Mouse (Mus musculus) cerebellum, postnatal 25 days (tissue): ENCODE measurements around the gene Ggt6.

Experiments used
- DNase-seq, 2 experiments: peaks; one replicate each; pipeline ENCODE4 v3.0.0; 2021; ENCODE audit warnings: mixed read lengths in 2 of 2

Gene Ggt6

DNA sequence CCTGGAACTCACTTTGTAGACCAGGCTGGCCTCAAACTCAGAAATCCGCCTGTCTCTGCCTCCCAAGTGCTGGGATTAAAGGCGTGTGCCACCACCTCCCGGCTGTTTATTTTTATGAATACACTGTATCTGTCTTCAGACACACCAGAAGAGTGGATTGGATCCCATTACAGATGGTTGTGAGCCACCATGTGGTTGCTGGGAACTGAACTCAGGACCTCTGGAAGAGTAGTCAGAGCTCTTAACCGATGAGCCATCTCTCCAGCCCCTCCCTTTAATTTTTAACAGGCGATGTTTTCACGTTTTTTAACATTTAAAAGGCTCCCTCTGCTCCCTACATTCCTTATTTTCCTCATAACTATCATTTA is 5.3 kb downstream of the Ggt6 start:
- peak in 1 of 2 experiments; percentile 15 for DNase-seq

DNA sequence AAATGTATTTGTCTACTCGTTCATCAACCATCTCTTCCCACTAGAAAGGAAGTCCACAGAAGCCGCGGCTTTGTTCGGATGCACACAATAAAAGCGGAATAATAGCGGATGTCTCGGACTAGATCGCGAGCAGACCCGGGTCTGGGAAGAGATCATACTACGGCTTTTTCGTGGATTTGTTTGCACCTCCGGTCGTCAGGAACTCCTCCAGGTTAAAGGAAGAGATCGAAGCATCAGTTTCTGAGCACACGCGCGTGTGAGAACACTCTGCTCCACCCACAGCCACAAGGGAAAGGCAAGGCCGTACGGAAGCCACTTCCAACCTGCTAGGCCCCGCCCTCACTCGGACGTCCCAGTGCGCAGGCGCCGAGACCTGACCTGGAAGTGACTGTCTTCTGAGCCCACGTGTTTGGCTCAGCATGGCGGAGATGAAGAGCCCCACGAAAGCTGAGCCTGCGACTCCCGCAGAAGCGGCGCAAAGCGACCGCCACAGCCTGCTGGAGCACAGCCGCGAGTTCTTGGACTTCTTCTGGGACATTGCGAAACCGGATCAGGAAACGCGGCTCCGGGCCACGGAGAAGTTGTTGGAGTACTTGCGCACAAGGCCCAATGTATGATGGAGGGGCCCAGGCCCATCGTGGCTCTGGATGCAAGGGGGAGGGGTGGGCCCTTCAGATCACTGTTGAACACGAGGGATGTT is 5.8 kb downstream of the Ggt6 start, which contains the start of gene Mybbp1a:
TSS of gene Mybbp1a (plus strand) at position 391 of the 700 bp plus-strand sequence.
- peak; percentile 98 to 99 for DNase-seq

DNA sequence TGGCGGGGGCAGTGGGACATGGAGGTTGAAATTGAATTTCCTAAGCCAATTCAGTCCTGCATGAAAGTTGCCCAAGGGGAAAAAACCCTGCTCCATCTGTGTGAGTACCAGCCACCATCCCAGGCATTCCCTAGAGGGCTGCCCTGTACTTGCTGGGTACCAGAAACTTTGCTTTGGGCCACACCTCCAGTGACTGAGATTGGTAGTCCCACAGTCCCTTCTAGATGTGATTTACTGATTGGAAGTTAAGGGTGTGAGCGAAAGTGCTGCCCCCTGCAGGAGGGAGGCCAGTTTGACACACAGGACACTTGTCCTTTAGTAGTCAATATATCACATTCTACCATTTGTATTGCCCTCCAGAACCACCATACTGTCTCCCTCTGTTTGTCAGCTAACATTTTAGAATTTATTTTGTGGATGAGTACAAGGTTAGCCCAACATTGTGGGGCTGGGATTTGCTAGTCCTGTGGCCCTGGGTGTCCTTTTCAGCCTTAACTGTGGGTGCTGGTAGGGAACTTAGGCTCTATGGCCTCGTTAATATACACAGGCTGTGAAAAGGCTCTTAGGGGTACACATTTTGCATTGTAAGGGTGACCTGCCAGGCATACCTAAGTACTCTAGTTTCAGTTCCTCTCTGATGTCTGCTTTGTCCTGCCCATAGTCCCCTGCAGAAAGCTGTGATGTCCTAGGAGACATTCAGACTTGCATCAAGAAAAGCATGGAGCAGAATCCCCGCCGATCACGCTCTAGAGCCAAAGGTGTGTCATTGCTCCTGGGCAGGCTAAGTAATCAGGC is 11.2 kb downstream of the Ggt6 start:
- DNase-seq: peak in 1 of 2 experiments; percentile 57

DNA sequence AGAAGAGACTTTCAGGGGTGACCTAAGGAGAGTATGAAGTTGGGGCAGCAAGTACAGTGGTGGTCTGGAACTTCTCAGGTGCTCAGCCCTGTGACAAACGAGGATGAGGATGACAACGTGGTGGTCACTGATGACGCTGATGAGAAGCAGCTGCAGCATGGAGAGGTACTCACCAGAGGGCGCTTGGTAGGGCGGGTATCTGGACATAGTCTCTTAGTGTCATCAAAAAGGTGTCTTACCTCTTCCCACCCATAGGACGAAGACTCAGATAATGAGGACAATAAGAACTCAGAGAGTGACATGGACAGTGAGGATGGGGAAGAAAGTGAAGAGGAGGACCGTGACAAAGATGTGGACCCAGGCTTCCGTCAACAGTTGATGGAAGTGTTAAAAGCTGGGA is 12.1 kb downstream of the Ggt6 start:
- DNase-seq: no peak

DNA sequence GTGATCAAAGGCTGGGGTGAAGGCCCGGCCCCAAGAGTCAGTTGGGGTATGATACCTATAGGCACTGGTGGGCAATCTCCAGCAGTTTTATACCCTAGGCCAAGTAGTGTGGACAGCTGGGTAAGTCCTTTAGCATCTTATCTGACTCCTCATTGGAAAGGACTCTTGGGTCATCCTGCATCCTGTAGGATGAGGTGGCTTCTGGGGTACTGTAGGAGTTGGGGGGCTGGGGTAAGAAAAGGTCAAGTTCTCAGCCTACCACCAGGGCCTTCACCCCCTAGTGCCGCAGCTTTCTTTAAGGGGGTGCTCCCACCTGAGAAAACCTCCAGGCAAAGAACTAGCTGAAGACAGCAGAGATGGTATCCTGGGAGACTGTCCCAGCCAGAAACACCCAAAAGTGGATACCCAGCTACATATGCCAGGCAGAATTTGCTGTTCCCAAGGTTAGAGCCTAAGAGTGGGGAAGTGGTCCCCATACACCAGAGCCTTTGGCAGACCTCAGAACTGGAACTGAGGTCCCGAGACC is 16.9 kb downstream of the Ggt6 start:
- no peak for DNase-seq

DNA sequence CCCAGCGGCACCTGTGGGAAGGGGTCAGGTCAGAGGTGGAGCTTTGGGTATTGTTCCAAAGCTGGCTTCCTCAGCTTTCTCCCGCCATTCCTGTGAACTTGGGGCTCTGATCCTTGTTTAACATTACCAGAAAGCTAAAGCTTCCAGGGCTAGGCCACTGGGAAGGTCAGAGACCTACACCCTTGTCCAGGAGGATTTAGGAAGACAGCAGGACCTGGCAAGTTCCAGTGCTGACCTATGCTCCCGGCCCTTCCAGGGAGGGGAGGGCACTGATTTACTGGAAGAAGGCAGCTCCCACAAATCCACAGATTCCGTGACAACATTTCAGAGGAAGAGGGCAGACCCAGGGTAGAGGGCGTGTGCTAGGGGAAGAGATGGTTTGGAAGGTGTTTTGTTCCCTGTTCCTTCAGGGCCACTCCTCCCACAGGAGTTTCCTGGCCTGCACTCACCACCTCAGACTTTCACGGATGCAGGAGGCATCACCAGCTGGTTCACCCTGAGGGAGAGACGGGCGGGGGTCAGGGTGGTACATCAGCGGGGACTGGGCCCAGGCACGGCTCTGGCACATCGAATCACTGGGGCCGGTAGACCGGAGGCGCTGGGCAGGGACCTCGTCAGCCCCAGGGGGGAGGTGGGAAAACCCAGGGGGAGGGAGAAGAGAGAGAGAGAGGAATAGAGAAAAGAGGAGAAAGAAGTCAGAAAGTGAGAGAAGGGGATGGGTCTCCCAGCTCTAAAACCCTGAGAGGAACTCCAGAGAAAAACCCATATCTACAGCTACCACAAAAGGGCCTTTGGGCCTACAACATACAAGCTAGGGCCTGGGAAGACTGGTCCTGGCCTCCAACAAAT is 18.0 kb downstream of the Ggt6 start:
- no peak for DNase-seq

DNA sequence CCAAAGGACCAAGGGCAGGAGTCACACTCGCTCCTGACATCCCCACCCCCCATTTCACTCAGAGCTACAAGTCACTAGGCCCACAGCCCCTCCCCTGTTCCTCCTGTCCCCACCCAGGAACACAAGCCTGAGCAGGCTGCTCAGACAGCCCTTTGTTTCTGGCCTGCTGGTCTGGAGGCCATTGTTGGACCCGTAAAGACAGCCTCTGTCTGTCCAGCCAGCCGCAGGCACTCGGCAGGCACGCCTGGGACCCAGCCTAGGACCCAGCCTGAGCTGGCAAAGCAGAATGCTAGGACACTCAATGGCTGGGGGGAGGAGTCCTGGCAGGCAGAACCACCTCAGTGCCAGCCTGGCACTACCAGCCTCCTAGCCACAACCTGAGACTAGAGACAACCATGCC is 20.4 kb downstream of the Ggt6 start:
- DNase-seq: peak in 1 of 2 experiments; percentile 43

DNA sequence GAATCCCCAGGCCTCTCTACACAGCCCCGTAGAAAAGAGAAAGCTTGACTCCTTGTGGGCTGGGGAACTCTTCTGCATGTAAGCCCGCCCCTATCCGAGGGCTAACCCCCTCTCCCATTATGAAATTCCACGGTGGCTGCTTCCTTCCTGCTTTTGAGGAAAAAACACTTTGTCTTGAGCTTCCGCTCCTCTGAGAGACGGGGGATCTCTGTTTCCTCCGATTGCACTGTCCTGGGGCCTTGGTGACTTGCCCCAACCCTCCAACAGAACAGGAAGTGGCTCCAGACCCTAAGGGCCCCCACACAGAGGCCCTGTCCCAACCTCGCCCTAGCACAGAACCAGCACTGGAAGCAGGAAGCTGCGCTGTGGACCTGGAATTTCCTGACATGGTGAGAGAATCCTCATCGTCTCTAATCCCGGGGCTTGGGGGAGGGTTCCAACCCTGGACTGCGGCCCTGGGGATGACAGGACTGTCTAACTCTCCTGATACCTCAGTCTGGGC is 22.7 kb downstream of the Ggt6 start:
- no peak for DNase-seq

DNA sequence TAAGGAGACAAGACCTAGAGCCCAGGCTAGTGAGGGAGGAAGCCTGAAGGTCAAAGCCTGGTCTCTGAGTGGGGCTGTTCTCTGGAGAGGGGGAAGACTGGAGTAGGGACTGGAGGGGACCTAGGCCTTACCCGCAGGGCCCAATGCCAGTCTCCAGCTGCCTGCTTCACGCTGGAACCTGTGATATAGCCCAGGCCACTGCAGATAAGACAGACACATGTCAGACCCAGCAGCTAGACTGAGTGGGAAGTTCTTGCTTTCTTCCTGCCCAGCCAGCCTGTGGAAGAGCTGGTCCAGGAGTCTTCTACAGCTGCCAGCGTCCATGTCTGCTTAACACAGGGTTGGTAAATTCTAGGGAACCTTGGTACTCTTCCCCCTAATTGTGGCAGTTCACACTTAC is 23.2 kb downstream of the Ggt6 start:
- DNase-seq: no peak

DNA sequence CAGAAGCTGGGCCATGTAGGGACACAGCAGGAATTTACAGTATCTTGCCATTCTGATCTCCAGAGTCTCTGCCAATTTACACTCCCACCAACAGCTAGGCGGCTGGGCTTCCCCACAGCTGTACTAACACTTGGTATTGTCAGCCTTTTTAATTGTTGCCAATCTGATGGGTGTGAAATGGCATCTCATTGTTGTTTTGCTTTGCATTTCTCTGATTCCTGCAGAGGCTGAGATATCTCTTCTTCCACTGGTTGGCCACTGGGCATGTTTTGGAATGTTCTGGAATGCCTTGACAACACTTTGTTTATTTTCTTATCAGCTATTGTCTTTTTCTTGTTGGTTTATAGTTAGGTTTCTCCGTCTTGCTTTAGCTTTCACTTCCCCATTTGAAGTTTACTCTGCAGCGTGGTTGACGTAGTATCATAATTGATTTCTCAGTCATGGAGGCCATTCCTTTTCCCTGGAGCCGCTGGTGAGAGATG is 26.2 kb downstream of the Ggt6 start:
- no peak for DNase-seq

DNA sequence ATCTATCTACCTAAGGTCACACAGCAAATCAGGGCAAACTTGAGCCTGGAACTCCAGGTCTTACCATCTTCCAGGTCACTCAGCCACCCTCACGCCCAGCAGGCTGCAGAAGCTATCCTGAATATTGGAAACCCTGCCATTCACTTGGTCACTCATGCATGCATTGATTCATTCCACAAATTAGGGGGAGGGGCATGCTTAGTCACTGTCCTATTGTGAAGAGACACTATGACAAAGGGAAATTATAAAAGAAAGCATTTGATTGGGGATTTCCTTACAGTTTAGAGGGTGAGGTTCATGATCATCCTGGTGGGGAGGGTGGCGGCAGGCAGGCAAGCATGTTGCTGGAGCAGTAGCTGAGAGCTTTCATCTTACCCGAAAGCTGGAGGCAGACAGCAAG is 29.5 kb downstream of the Ggt6 start:
- DNase-seq: no peak

DNA sequence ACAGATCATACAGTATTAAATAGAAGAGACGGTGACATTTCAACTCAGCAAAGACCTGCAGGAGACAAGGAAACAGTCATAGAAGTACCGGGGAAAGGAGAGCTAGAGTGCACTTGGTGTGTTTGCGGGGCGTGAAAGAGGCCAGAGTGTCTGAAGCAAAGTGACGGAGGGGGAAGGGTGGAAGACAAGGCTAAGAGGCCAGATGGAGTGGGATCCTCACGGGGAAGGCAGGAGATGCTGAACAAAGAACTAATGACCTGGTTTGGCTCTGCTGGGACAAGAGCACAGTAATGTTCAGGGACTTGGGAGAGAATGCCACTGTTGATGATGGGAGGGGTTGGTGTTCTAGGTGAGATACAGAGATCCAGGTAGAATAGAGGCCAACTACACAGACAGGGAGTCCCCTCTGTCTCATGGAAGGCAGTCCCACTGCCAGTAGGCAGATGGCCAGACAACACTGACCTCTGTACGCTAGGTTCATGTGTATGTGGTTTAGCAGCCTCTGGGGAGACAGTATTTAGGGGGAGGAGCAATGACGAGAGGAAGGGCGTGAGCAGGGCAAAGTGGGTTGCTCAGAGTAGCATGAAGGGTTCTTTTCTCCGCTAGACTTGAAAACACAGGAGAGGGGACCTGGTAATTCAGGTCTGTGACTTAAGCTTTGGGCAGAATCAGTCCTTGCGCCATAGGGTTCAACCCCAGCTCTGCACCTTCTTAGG is 30.8 kb downstream of the Ggt6 start:
- DNase-seq: no peak

DNA sequence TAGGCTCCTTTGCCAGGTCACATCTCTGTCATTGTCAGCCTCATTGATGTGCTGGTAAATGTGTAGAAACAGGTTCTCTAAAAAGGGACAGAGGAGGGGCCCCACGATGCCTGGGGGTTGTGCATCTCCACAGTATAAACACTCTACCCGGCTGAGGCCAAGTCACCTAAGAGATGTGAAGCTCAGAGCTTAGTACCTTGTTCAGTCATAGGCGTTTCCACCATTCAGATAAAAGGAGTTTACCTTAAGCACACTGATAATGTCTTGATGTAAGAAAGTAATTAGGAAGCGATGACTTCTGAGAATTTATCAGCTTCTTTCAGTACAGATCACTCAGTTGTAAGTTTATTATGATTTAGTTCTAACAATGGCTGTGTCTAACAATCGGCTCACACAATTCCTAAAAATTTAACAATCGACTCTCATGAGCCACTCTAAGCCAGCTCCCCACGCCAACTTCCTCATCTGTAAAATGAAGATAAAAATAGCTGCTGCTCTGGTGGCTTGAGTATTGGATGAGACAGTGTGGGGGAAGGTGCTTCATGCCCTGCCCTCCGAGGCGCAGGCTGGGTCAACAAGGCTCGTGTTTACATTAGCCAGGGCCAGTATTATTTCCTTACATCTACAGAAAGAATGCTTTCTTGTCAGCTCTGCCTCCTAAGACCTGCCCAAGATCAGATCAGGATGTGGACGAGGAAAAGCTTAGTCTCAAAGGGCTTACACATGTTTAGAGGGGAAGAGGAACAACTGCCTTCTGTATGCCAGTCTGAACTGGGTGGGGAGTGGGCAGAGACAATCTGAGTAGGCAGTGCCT is 31.6 kb downstream of the Ggt6 start:
- DNase-seq: no peak

DNA sequence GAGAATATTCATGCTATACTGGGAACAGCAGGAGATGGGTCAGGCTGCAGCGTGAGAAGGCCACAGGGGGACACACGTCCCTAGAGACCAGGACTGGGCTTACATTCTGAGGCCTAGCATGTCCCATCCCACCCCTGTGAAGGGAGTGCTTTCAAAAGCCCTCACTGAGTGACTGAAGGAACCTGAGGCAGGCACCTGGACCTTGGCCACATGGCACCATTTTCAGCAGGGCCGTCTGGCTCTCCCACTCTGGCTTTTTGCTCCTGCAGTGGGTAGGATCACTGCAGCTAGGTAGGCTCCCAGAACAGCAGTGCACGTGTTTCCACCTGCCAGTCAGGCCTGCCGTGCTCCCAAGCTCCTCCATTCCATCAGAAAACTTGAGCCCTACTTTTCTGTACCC is 33.2 kb downstream of the Ggt6 start:
- peak in 1 of 2 experiments; percentile 45 for DNase-seq

DNA sequence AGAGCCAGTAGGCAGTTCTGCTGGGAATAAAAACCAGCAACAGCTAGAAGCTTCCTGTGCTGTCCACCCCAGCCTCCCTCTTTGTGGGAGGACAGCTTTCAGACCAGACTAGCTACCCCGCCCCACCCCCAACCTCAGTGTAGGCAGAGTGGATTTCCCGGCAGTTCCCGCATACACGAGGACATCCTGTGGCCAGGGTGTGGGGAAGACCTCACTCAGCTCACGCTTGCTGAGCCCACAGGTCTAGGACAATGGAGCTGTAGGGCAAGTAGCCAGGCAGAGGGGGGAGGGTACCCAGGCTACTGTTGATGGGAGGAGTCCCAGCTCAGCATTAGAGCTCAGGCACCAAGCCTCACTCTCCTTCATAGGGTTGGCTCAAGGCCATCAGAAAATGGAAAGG is 33.9 kb downstream of the Ggt6 start:
- peak in 1 of 2 experiments; percentile 51 for DNase-seq

DNA sequence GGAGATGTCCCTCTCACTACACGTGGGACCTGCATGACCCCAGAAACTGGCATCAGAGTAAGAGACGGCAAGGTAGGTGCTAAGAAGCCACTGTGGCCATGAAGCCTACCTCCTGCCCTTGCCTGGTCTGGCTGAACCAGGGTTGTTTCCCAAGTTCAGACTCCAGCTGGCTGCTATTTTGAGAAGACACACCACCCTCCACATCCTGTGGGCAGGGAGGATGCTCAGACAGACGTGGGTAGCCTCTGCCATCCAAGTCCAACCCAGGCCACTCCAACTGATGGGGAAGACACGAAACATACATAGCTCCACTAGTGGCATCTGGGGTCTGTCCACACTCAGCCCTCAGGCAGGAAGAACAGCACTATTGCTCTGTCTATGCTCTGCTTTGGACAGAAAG is 34.7 kb downstream of the Ggt6 start:
- no peak for DNase-seq

DNA sequence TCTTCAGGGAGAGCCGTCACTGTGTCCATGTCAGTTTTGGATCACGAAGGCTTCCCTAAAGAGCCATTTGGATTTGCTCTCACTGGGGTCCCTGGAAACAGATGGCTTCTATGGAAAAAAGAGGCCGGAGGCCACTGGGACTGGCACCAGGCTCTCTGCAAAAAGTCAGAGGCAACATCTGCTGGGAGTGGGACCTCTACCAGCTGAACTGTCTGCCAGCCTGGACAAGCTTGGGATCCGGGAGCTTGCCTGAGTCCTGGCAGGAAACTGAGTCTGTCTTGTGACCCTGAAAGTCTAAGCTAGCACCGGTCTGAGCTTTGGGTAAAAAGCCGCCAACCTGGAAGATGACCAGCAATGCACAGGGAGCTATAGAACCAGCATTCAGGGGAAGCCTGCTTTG is 36.1 kb downstream of the Ggt6 start:
- peak; percentile 22 to 25 for DNase-seq

DNA sequence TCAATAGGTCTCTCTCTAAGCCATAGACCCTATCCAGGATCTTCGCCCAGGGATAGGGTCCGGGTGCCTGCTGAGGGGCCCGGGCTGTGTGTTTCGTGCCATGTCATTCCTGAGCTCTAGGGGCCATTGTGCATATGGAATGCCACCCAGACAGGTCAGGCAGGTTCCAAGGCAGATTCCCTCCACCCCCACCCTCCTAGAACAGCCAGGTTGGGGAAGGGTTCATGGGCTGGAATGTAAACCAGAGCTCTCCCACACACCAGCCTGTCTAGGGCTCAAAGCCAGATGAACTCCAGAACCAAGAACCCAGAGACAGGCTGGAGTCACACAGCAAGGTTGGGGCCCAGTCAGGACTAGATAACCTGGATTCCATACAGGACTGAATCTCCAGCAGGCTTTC is 38.2 kb downstream of the Ggt6 start:
- DNase-seq: no peak

DNA sequence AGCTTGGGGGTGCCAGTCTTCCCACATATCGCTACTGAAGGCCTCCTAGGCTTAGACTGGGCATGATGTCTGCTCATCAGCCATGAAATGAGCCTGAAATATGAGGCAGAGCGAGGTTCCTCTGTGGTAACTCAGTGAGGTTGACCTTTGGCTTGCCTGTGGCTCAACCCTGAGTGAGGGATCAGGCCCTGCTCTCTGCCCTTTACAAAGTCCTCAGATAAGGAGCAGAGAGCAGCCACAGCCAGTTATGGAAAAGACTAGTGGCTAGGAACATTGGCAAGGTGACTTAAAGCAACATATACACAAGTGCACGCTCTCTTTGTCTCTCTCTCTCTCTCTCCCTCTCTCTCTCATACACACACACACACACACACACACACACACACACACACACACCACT is 39.6 kb downstream of the Ggt6 start:
- no peak for DNase-seq

DNA sequence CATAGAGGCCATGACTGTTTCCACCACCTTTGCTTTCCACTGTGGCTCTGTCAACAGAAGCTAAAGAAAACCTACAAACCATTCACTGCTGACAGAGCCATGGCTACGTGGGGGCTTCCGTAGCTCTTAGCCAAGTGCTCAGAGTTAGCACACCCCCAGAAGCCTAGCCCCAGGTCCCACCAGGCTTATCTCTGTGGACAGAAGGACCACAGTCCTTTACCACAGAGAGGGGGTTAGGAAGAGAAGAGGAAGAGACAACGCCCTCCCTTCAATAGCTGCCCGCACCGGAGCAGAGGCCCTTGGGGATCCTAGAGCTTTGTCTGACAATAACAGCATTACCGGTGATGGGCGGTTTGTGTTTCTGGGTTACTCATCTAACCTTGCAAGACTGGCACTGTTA is 40.1 kb downstream of the Ggt6 start:
- no peak for DNase-seq

DNA sequence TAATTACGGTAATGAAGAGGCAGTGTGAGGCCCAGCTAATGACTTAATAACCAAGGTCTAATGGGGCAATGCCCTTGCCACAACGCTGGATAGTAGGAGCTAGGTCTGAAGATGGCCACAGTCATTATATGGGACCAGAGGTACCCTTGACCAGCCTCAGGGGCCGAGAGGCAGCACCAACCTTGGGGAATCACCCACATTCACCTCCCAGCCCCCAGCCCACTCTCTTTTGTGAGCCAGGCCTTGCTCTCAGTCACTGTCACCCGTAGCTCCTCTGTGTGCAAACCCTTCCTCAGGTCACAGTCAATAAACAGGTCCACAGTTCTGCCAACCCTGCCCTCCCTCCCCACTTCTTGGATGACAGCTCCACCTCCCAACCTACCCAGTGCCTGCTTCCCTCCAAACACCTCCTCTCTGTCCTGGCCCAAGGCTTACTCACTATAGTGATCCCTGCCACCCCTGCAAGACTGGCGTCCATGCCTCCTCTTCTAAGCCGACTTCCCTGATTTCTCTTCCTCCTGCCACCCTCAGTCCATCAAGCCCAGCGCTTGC is 40.8 kb downstream of the Ggt6 start:
- no peak for DNase-seq
